Mouse (Mus musculus) colon, adult 2 months (tissue): Measurements from ENCODE around the gene Pigyl. TPM values are rescaled to one million over a fixed set of nuclear protein-coding genes. Genes with fewer than 3 reads are reported as not detected.

Experiments
- polyA plus RNA-seq: library from polyadenylated mRNA; depleted of rRNA; stranded (reverse); fragments of >200 nt; gene quantifications from 2 replicates; pipeline ENCODE4 v1.2.3, GENCODE M21; 2012; rRNA removed

Gene Pigyl
- polyA plus RNA-seq: 46.7 and 79.5 TPM in 2 replicates

GRCm38 (mm10) chr9:22156497-22157245 lies at the start of gene Pigyl:
Pigyl (plus strand) TSS chr9:22156846.

GRCm38 (mm10) chr9:22116740-22117426 lies 39.8 kb upstream of the Pigyl start, which contains the start of gene Elof1:
Elof1 (minus strand) TSS chr9:22117172.

DNA sequence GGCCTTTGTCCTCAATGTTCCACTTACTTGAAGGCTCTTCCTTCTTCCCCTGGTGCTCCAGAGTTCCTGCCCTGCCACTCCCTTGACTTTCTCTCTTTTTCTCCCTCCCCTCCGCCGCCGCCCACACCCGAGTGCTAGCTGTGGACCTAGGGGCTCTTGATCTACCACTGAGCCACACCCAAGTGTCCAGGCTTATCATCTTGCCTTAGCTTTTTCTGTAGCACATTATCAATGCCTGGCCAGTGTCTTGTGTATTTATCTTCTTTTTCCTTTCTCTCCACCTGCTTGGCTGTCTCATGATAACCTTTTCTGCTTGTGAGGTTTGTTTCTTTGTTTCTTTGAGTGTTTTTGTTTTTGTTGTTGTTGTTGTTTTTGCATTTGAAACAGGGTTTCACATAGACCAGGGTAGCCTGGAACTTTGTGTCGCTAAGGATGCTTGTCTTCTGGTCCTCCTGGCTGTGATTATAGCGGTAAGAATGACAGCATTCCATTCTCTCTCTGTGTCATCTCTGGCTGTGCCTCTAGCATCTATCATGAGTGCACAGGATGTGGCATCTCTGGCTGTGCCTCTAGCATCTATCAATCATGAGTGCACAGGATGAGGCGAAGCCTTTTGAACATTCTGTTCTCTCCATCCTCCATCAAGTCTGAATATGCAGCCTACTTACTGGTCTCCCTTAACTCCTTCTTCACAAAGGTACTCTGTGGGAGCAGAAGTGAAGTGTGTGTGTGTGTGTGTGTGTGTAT lies 20.8 kb upstream of the Pigyl start, which contains the start of gene Acp5:
Gene Acp5 (minus strand): TSS at position 68 of the 747 bp plus-strand sequence.

GRCm38 (mm10) chr9:22188025-22188611 lies 31.5 kb downstream of the Pigyl start, which contains the start of gene Zfp872:
Zfp872 (plus strand) TSS chr9:22188090.

Other genes with a start within 250 kb of the Pigyl start
- gene Rab3d, start 238.7 kb upstream of the Pigyl start, polyA plus RNA-seq: 231 and 273 TPM in 2 replicates
- gene Ccdc159, start 229.4 kb upstream of the Pigyl start, polyA plus RNA-seq: 3.5 and 4.3 TPM in 2 replicates
- 140 and 146 TPM in 2 replicates for gene Tmem205, start 229.3 kb upstream of the Pigyl start, polyA plus RNA-seq
- 14.2 and 16.6 TPM in 2 replicates for gene Plppr2, start 219.8 kb upstream of the Pigyl start, polyA plus RNA-seq
- 10.7 and 11.4 TPM in 2 replicates for gene Swsap1, start 201.1 kb upstream of the Pigyl start, polyA plus RNA-seq
- gene Epor, start 193.3 kb upstream of the Pigyl start, polyA plus RNA-seq: 2.7 and 3.2 TPM in 2 replicates
- 19.5 and 21.6 TPM in 2 replicates for gene Rgl3, start 167.4 kb upstream of the Pigyl start, polyA plus RNA-seq
- gene Ccdc151, start 154.2 kb upstream of the Pigyl start, polyA plus RNA-seq: 0.09 and 0.17 TPM in 2 replicates
- 93.8 and 123 TPM in 2 replicates for gene Prkcsh, start 154.0 kb upstream of the Pigyl start, polyA plus RNA-seq
- gene Elavl3, start 104.8 kb upstream of the Pigyl start, polyA plus RNA-seq: 1.0 and 1.1 TPM in 2 replicates
- gene Gm49318, start 85.6 kb upstream of the Pigyl start, polyA plus RNA-seq: not detected in 2 replicates
- gene Zfp653, start 85.5 kb upstream of the Pigyl start, polyA plus RNA-seq: 15.4 and 17.0 TPM in 2 replicates
- gene Ecsit, start 71.4 kb upstream of the Pigyl start, polyA plus RNA-seq: 36.5 and 42.9 TPM in 2 replicates
- gene Cnn1, start 57.6 kb upstream of the Pigyl start, polyA plus RNA-seq: 1,015 and 1,314 TPM in 2 replicates
- 153 and 199 TPM in 2 replicates for gene Elof1, start 39.7 kb upstream of the Pigyl start, polyA plus RNA-seq
- 443 and 452 TPM in 2 replicates for gene Acp5, start 21.1 kb upstream of the Pigyl start, polyA plus RNA-seq
- not detected in 2 replicates for gene Zfp872, start 31.2 kb downstream of the Pigyl start, polyA plus RNA-seq
- 11.6 and 18.9 TPM in 2 replicates for gene Zfp809, start 68.9 kb downstream of the Pigyl start, polyA plus RNA-seq
- 0.25 and 0.40 TPM in 2 replicates for gene Zfp599, start 103.0 kb downstream of the Pigyl start, polyA plus RNA-seq
- gene Zfp810, start 150.8 kb downstream of the Pigyl start, polyA plus RNA-seq: 3.6 and 4.0 TPM in 2 replicates
- gene Anln, start 232.3 kb downstream of the Pigyl start, polyA plus RNA-seq: 1.9 and 2.0 TPM in 2 replicates